Mouse (Mus musculus): Measurements from ENCODE around the gene Gper1. TPM values are rescaled to one million over a fixed set of nuclear protein-coding genes. Genes with fewer than 3 reads are reported as not detected.

Gper1 gene
- polyA plus RNA-seq, 1 experiment from 2014 or later = 2.1 TPM

Other genes starting within 250 kb of the Gper1 start
- 54.7 and 63.9 TPM in 2 replicates for gene Sun1, start 222.5 kb upstream of the Gper1 start, polyA plus RNA-seq (2014; fragmentation: Nextera tagmentation; extraction: Ambion mirVana)
- gene Get4, start 170.8 kb upstream of the Gper1 start, polyA plus RNA-seq (2014; fragmentation: Nextera tagmentation; extraction: Ambion mirVana) = 152 and 161 TPM in 2 replicates
- 4.7 and 7.7 TPM in 2 replicates for gene Adap1, start 97.5 kb upstream of the Gper1 start, polyA plus RNA-seq (2014; fragmentation: Nextera tagmentation; extraction: Ambion mirVana)
- gene Cox19, start 71.7 kb upstream of the Gper1 start, polyA plus RNA-seq (2014; fragmentation: Nextera tagmentation; extraction: Ambion mirVana) = 149 and 150 TPM in 2 replicates
- 5.9 and 9.1 TPM in 2 replicates for gene Cyp2w1, start 70.5 kb upstream of the Gper1 start, polyA plus RNA-seq (2014; fragmentation: Nextera tagmentation; extraction: Ambion mirVana)
- gene Gpr146, start 45.5 kb upstream of the Gper1 start, polyA plus RNA-seq (2014; fragmentation: Nextera tagmentation; extraction: Ambion mirVana) = 1.4 and 1.7 TPM in 2 replicates
- gene C130050O18Rik, start 17.9 kb upstream of the Gper1 start, polyA plus RNA-seq (2014; fragmentation: Nextera tagmentation; extraction: Ambion mirVana) = 0.74 and 1.3 TPM in 2 replicates
- gene 3110082I17Rik, start 37.4 kb downstream of the Gper1 start, polyA plus RNA-seq (2014; fragmentation: Nextera tagmentation; extraction: Ambion mirVana) = 44.4 and 49.0 TPM in 2 replicates
- gene Zfand2a, start 61.4 kb downstream of the Gper1 start, polyA plus RNA-seq (2014; fragmentation: Nextera tagmentation; extraction: Ambion mirVana) = 5.7 and 9.4 TPM in 2 replicates
- not detected in 2 replicates for gene Uncx, start 120.3 kb downstream of the Gper1 start, polyA plus RNA-seq (2014; fragmentation: Nextera tagmentation; extraction: Ambion mirVana)

Measured in intestine, embryonic 14.5 days (tissue).